Mouse (Mus musculus) kidney, postnatal 36 days (tissue): ENCODE measurements around the gene Pygl.

Source experiments
- DNase-seq, 2 experiments: peaks; one replicate each; pipeline ENCODE4 v3.0.0; 2021 to 2022; ENCODE audit warnings: mixed read lengths in 2 of 2

Pygl gene

DNA sequence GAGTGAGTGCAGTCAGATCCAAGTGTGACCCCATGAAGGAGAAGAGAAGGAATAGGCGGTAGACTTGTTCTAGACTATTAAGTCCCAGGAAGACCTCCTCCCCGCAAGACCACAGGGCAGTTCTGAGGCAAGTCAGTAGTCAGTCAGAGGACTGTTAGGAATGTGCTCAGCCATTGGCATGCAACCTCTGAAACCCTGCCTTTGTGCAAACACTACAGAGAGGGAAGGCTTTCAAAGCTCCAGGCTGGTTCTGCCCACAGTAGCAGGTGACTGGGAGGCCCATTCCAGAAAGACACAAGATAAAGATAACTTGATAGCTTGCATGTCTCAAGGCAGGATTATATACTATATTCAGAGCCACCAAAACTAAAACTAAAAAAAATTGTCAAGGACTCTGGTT is at the start of gene Pygl:
Gene Pygl, minus strand, starts transcription at position 195 of the 400 bp plus-strand sequence.
- DNase-seq, result no peak

DNA sequence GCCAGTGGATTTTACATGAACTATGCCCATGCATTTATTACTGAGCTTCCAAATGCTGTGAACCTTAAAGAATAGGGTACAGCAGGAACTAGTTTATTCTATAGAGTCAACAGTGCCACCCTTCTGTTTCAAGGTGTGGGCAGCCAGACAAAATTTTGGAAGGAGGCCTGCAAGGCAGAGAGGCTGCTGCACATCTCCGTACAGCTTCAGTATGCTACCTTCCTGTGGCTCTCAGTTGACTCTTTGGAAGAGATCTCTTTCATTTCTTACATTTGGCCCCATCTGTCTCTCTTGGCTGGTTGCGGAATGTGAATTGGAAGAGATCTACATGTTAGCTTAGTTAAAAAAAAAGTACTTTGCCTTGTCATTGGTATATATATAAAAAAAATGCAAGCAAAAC is 49.6 kb upstream of the Pygl start:
- no peak for DNase-seq

DNA sequence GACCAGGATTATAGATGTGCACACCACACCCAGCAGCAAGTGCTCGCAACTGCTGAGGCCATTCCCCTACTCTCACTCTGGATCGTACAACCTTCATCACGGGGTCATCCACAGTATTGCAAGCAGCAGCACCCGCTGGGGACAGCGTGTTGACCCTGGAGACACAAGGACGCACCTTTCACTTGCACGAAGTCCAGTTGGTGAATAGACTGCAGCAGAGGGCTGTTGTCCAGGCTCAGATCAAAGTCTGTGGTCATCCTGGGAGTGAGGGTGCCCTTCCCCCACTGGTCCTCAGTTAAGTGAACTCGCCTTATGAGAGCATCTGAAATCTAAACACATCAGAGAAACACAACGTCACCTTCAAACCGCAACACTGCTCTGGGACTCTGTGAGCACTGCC is 49.1 kb upstream of the Pygl start:
- peak; percentile 25 to 67 for DNase-seq

DNA sequence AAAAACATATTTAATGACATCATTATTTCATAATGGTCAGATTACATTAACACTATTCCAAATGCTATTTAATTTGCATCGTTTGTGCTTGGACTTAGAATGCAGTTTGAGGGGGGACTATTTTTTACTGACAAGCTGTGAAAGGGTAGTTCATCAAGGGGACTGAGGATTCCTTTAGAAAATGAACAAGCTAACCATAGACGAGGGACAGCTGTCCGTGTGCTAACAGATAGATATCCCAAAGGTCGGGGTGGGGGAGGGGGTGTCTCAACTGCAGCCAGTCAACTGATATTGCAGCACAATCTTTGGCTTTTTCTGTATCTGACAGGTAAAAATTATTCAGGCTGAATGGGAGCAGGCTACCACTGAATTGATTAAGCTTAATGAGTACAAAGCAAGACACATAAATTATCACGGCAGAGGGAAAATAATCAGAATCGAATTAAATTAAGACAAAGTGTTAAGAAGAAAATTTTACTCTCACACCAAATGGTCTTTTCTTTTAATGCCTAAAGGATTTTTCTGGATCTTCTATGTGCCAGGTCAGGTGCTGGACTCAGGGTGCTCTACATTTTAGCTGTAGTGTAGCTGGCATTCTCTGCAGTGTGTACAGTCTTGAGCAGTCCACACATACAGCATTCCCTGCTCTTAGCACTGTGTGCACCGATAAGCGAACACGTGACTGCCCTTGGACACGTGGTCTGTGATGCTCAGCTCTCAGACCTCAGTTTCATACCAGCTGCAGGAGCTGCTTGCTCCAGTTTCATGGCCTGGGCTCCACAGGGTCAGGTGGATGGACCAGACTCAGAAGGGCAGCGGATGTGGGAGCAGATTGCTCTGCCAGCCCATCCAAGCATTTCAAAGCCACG is 46.0 kb upstream of the Pygl start:
- DNase-seq, result peak; percentile 4 to 37

DNA sequence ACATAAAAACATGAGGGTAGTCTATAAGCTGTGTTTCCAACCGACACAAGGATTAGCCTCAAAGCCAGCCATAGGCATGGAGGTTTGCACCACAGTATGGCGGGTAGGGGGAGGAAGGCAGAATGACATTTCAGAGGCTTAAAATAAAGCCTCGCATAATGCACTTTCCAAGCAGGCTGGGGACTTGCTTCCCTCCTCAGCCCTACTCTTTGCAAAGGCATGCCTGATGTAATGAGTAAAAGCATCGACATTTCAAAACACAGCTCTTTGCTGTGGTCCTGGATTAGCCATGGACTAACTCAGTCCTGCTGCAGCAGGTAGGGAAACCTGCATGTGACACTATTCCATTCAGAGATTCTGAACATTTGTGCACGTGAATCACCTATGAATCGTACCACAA is 38.4 kb upstream of the Pygl start:
- no peak for DNase-seq

DNA sequence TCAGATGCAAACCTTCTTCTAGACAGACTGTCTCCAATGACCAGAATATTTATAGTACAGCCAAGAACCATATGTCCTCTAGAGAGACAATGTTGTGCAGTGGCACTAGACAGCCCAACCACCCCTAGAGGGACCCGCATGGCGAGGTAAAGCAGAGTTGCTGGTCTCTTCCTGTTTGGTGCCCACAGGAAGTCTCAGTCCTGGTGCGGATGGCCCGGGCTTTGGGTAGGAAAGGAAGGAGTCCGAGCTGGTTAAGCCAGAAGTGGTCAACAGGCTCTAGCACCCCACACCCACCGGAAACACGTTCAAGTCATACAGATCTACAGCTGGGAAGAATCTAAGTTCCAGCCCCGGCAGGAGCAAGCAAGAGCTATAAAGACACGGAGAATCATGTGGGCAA is 36.0 kb upstream of the Pygl start:
- DNase-seq, result no peak

DNA sequence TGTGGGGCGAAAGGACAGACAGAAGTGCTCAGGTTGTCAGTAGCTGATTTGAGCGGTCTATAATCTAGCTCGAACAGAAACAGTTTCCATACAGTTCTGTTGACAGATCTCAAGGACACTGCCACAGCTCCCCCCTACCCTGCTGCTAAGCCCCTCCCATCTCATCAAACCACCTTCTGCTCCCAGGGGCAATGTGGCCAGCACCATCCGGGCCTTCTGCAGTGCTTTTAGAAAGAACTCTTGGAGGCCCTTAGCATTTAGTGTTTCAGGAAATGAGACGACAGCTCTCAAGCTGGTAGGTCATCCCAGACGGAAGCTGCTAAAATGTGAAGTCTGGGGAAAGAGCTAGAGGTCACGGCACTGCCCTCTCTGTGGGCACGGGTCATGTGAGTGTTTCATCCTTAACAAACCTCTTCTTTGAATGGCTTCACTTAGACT is 35.2 kb upstream of the Pygl start:
- DNase-seq, result no peak

DNA sequence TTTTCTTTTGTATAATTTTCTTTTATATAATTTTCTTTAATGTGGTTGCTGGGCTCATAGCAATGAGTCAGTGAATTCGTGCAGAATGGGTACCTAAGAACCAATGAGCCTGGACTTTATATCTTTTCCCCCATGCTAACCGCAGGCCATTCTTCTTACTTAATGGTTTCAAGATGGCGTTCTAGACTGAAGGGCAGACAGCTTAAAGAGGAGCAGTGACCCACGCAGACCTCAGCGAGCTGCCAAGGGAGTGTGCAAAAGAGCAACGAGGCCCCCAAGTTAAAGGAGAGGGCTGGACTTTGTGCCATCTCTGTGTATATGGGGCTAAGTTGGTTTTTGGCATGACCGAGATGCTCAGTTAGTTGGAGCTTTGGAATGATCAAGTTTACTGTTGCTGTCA is 32.4 kb upstream of the Pygl start:
- no peak for DNase-seq

DNA sequence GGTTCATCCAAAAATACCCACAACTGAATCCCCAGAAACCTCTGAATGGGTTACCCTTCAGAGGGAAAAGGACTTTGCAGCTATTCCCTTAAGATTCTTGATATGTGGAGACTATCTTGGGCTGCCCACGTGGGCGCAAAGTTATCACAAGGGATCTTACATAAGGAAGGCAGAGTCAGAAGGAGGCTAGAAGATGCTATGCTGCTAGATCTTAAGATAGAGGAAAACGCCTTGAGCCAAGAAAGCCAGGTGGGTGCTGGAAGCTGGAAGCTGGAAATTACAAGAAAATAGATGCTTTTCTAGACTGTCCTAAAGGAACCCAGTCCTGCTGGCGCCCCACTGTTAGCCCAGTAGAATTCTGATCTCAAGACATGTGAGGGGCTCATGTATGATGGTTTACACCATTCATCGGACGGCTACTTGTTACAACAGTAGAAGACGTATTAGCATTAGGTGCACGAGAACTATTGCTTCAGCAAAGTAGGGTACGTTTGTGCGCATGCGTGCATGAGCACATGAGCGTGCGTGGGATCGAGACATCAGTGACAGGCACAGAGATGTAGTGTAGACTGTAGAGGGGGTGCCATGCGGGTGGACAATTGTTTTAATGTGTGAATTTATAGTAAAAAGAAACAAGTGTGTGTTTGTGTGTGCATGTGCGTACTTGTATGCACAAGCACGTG is 31.1 kb upstream of the Pygl start:
- no peak for DNase-seq

DNA sequence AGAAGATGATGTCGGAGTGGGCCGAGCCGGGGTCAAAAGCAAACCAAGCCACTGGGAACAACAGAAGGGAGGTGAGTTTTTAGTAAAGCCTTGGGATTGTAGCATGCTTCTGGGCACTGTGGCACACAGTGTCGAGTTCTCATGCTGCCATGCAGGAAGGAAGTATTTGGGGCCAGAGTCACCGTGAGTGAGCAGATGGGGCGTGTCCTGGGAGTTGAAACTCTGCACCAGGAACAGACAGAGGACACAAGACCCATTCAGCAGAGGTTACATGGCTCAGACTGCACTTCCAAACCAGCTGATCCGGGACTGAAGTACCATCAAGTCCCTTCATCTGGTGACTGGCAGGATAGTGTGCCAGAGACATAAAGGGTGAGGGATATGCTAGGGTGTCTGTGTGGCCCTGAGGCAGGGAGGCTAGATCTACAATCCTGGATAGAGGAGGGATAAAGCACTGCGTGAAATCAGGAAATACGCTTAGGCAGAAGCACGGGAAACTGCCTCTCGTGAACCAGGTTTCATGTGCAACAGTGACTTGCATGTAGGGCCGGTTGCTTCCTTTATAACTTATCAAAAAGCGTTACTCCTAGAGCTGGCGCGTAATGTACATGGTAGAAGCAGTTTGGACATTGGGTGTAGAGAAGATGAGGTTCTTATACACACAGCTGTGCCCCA is 20.1 kb upstream of the Pygl start:
- no peak for DNase-seq

DNA sequence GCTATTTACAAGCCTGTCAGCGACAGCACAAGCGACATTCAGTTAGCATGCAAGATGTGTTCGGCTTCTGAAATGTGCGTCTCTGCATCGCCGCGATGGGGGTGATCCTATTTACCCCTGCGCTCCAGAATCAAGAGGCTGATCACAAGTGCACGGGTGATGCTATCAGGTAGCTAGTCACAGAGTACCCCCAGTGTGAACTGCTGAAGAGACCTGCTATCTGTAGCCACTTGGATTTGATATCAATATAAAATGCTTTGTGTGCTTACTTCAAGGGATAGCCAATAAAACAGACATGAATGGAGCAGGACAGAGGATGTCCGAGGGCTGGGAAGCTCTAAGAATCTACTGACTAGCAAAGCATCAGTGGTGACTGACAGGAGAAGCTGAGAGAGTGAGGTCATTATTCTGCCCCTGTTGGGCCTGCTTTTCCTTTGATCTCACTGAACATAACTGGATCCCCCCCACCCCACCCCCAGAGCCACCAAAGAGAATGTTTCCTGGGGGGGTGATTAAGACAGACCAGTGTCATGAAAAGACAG is 18.4 kb upstream of the Pygl start:
- no peak for DNase-seq

DNA sequence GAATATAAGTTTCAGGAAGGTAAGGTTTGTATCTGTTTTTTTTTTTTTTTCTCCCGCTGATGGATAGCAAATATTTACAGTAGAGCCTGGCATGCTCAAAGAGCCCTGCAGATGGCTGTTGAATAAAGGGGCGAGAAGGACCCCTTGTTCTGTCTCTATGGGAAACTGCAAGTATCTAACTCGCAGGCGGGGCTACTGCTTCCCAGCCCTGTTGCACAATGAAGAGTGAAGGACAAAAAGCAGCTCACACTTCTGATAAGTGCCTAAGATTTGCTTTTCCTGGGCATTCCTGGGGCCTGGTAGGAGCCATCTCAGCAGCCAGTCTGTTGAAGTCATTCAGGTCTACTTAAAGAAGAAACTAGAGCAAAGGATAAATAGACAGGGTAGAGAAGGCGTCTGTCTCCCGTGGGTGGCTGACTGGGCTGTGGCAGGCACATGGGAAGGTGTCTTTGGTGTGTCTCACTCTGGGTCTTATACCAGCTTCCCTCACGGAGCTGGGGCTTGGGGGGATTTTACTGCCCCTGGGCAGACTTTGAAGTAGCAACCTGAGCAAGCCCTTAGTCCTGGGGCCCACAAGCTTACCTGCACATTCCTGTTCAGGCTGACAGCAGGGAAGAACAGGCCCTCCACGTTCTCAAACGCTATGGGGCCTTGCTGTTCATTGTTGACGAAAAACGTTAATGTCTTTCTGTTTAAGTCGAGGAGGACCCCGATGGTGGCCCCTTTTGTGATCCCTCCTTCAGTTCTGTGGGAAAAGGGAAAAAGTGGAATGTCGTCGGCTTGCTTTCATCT is 16.6 kb upstream of the Pygl start:
- no peak for DNase-seq

DNA sequence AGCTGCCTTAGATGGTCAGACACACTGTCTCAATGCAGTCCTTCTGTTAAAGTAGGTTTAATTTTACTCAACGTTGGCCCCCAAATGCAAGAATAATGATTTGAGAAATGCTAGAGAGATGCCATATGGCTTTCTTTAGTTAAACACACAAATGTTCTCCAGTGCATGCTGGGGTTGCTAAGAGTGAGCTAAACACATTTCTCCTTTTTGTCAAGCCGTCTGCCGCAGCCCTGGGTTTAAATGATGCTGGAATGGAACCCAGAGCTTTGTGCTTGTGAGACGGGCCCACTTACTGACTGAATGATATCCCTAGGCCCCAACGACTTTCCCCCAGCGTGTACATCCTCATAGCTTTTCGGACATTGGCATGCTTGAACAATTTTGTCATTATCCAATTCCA is 11.3 kb upstream of the Pygl start:
- DNase-seq, result no peak

DNA sequence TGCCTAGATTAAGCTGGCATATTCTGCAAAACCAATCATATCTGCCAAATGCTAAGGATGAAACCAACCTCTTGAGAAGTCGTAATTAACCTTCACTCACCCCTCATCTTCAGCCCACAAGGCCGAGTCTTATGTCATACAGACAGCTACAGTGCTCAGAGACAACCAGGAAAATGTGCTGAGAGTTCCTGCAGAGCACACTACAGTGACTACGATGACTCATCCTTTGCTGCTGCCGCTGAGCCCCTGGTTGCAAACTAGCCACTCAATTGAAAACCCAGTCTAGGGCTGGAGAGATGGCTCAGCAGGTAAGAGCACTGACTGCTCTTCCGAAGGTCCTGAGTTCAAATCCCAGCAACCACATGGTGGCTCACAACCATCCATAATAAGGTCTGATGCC is 8.5 kb upstream of the Pygl start:
- no peak for DNase-seq

DNA sequence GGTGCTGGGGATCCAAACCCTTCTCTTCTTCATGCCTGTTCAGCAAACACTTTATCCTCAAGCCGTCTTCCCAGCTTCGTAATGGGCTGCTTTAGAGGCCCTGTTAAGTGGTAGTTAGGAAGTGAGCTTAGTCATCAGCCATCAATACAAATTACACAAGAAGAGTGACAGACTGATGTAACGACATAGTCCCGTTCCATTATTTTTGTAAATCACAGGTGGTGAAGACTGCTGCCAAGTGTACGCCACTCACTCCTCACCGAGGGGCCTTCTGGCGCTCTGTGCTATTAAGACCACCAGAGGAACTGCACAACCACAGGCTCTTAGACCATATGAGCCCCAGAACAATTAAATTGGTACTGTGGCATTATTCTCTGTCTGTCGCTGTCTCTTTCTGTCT is 7.3 kb upstream of the Pygl start:
- DNase-seq, result no peak

DNA sequence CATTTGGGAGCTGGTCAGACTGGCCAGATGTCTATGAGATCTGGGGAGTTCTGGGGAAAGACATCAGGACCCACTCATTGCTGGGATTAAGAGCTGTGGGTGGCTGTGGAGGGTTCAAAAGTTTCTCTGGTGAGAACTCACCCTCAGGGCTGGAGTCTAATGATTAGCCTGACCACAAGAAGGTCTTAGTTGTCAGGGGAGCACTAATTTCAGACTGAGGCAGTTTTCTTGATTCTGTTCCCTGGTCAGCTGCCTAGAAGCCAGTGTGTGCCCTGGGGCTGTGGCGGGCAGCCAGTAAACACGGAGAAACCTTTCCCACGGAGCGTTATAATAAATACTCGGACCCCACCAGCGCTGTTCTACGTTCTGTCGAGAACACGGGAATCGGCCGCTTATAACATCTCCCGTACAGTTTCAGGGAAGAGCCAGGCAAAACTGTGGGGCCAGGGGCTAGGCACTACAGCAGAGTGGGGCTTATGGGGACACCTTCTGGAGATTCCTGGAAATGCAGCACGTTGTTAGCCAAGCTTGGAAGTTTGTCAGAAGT is 3.7 kb upstream of the Pygl start:
- peak; percentile 69 to 87 for DNase-seq

DNA sequence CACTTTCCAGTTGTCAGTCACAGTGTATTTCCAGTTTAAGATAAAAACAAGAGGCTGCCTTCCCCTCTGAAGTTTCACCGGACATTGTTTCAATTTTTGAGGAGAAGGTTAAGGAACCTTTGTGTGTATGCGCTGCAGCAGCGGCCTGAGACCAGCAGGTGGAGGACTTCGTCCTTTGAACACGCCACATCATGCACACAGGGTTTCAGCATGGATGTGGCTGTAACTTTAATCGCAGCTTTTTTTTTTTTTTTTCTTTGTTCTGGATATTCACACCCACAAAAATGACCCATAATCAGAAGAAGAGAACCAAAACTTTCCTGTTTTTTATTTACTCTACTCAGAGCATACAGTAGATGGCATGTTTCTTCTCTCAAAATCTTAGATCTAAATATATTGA is 3.1 kb upstream of the Pygl start:
- peak; percentile 56 to 77 for DNase-seq

DNA sequence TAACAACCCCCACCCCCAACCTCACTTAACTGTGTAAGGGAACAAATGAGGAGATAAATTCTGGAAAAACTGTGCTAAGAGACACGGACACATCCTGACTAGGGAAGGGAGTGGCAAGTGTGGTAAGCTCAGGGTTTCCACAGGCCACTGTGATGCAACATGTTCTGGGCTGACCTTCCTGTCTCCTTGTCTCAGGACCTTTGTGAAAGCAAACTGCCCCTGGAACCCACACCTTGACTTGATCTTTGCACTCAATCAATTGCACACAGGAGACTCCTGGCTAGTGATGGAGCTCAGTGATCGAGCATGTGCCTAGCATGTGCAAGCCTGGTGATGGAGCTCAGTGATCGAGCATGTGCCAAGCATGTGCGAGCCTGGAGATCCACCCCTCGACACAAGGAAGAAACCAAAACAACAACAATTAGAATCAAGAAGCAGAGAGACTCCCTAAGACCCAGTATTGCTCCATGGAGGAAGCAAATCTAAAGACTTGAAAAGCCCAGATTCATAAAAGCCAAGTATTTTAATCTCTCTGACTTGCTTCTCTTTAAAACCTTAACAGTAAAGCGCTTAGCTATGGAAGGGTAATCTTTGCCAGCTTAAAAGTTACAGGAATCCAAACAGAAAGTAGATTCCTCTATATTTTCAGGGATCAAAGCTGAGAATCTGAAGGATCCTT is 2.5 kb upstream of the Pygl start:
- DNase-seq, result no peak

DNA sequence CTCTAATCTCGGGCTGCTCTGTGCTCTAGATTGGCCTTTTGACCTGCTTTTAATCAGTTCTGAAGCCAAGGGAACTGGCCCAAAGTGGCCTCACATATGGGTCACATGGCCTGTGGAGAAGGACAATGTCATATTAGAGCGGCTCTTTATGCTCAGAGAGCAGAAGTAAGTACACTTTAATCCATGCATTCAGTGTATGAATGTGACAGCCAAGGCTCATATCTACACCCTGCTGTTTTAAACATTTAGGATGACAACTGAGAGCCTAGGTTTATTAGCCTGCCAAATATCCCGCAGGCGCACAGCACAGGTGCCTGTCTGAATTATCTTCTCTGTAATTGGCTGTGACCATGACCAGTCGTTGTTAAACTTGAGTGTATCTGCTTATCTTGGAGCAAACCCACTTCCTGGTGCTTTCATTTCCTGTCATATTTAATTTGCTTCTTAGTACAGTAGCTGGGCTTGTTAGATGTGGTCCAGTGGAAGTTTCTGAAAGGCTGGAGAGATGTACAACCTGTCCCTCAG is 794 bp upstream of the Pygl start:
- no peak for DNase-seq

DNA sequence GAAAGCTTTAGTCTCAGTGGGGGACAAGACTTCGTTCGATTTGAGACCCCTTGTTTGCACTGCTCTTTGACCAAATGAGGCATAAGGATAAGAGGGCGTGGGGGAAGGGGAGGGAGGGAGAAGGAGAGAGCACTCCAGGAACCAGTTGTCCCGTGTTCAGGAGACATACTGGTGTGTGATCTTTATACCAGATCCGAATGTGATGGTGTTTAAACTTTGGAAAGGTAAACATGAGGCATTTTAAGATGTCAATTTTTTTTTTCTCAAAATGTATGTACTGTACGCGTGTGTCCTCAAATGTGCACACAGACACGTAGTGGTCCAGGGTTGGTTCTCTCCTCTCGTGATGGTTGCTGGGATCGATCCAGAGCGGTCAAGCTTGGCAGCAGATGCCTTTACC is 3.1 kb downstream of the Pygl start:
- DNase-seq, result no peak

DNA sequence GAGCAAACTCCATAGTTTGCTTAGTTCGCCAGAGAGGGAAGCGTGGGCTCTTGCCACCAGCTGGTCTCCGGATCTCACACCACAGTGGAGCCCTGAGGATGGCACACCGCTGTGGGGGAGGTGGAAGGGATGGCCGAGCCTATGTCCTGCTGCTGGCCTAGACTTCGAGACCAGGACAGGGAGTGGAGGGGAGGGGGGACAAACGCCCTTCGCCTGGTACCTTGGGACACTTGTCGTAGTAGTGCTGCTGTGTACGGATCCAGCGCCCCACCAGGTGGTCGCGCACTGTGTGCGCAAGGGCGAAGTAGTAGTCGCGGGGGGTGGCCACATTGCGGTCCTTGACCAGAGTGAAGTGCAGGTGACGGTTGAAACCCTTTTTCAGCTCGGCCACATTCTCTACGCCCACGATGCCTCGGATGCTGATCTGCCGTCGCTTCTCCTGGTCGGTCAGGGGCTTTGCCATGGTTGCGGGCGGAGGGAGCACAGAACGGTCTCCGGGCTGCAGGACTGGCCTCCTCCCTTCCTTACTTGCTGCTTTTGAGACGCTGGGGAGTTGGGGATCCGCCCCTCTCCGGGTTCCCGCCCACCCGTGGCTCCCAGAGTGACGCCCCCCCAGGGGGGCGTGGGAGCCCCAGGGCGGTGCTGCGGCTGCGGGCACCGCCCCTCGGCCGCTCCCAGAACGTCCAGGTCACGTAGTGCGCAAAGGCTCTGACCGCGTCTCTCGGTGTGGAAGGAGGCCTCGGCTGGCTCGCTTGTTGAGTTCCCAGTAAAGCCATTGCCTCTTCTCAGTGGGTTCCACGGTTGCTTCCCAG is 4.0 kb downstream of the Pygl start:
- DNase-seq, result peak; percentile 80 to 86
